Comparison of ENCODE assay signal across 9 mouse cellular contexts in genomic region chr2:165321381-165321888, GRCm38 (mm10). TPM values are rescaled to one million over a fixed set of nuclear protein-coding genes. Genes with fewer than 3 reads are reported as not detected.
DNase-seq lines count a peak whose midpoint lies in the region; ATAC-seq lines count a peak whose summit lies in the region.
"Had no signal": no experiment of that assay in that cellular context is flagged by ENCODE, and none has a peak within 500 bp of the region (broad histone marks: within the 10 kb centered on the region; RNA-seq: fewer than 3 reads in every experiment).

No protein-coding gene starts in this region.

- peaks cover 55% of the 10 kb centered on the region for H3K4me1 ChIP-seq in hindbrain, embryonic 14.5 days (replicated peaks; ENCODE audit: control insufficient read depth, insufficient read depth, low read length)

- H3K4me3 ChIP-seq in hindbrain, embryonic 14.5 days (replicated peaks; ENCODE audit: low read length) = no peak overlapping the region

- H3K27ac ChIP-seq in hindbrain, embryonic 14.5 days = peak overlapping the region; percentile 27; the same call in 1 of the 2 replicates

- H3K4me2 ChIP-seq in hindbrain, embryonic 14.5 days (replicated peaks) = no peak overlapping the region

- H3K27me3 ChIP-seq in hindbrain, embryonic 14.5 days (ENCODE audit: control insufficient read depth, insufficient read depth, low read length) = no peaks in the 10 kb centered on the region

- H3K36me3 ChIP-seq in hindbrain, embryonic 14.5 days (replicated peaks; ENCODE audit: control insufficient read depth, insufficient read depth) = no peaks in the 10 kb centered on the region

- no peak for ATAC-seq in hindbrain, embryonic 14.5 days (ENCODE audit: low FRiP score)

- no peaks in the 10 kb centered on the region for H3K9me3 ChIP-seq in hindbrain, embryonic 14.5 days (ENCODE audit: control insufficient read depth, low read length)

- DNase-seq in adrenal gland, postnatal 14 days = peak; percentile 68
- DNase-seq in adrenal gland, adult 2 months = no peak
- peak; percentile 28 for DNase-seq in thymus, postnatal 0 days (ENCODE audit: low spot score)
- no peak for DNase-seq in thymus, postnatal 10 days (ENCODE audit: low spot score in 2 of 2)
- DNase-seq in hindbrain, embryonic 14.5 days (ENCODE audit: low spot score) = no peak
- DNase-seq in lung, postnatal 36 days = peak; percentile 63
- peak; percentile 50 for DNase-seq in thymus, postnatal 4 days
- no peak for DNase-seq in urinary bladder, postnatal 25 days (ENCODE audit: low spot score)

- H3K9ac ChIP-seq in hindbrain, embryonic 14.5 days = no peak overlapping the region

- WGBS in hindbrain, embryonic 14.5 days = 47% methylated on average over 8 of the region's 8 CpGs

RNA-seq across cellular contexts. Expression of gene Elmo2, which starts 4.8 kb away (rescaled TPM):
- 26.2 and 27.8 TPM in 2 replicates for total RNA-seq in adrenal gland, postnatal 14 days (2021)
- total RNA-seq in adrenal gland, adult 2 months (2021) = 10 to 100 TPM; 19.8 to 31.4 TPM
- polyA plus RNA-seq in adrenal gland, adult 2 months (2012; rRNA removed) = 52.0 and 58.8 TPM in 2 replicates
- polyA plus RNA-seq in thymus, postnatal 0 days (2015; fragmentation: Nextera tagmentation; extraction: Ambion mirVana) = 39.8 and 42.8 TPM in 2 replicates
- polyA plus RNA-seq in hindbrain, embryonic 14.5 days (2014; fragmentation: Nextera tagmentation; extraction: Ambion mirVana) = 99.7 and 100 TPM in 2 replicates

RNA-seq across cellular contexts. Expression of gene Slc35c2, which starts 33.8 kb away (rescaled TPM):
- 32.8 and 36.4 TPM in 2 replicates for total RNA-seq in adrenal gland, postnatal 14 days (2021)
- total RNA-seq in adrenal gland, adult 2 months (2021) = 10 to 100 TPM; 51.0 to 56.6 TPM
- polyA plus RNA-seq in adrenal gland, adult 2 months (2012; rRNA removed) = 87.4 and 87.6 TPM in 2 replicates
- 49.5 and 49.6 TPM in 2 replicates for polyA plus RNA-seq in thymus, postnatal 0 days (2015; fragmentation: Nextera tagmentation; extraction: Ambion mirVana)
- polyA plus RNA-seq in hindbrain, embryonic 14.5 days (2014; fragmentation: Nextera tagmentation; extraction: Ambion mirVana) = 60.1 and 60.8 TPM in 2 replicates

RNA-seq across cellular contexts. Expression of gene Zfp663, which starts 47.1 kb away (rescaled TPM):
- total RNA-seq in adrenal gland, postnatal 14 days (2021) = not detected in 2 replicates
- not detected for total RNA-seq in adrenal gland, adult 2 months (2021)
- not detected in 2 replicates for polyA plus RNA-seq in adrenal gland, adult 2 months (2012; rRNA removed)
- polyA plus RNA-seq in thymus, postnatal 0 days (2015; fragmentation: Nextera tagmentation; extraction: Ambion mirVana) = 0.14 TPM in 1 of 2 replicates, not detected in the other
- polyA plus RNA-seq in hindbrain, embryonic 14.5 days (2014; fragmentation: Nextera tagmentation; extraction: Ambion mirVana) = 6.2 and 6.3 TPM in 2 replicates
- polyA plus RNA-seq: testis, adult 2 months had no signal

Comparison
In these comparisons a context has a peak if more than half of its experiments do, and no peak if none do; other contexts are left out.
1. DNase-seq: peak in adrenal gland, postnatal 14 days (single experiment), thymus, postnatal 0 days (single experiment), lung, postnatal 36 days (single experiment) and thymus, postnatal 4 days (single experiment); none in adrenal gland, adult 2 months (single experiment), thymus, postnatal 10 days (0 of 2), hindbrain, embryonic 14.5 days (single experiment) and urinary bladder, postnatal 25 days (single experiment).